Mouse (Mus musculus) macrophage (primary cell): ENCODE measurements at regions not wholly inside any gene's neighbourhood (a gene's known extent, or its start where the extent isn't known, plus 50 kb on each side); places are given as distances from the start of the nearest gene placed in this dataset.
A peak's percentile ranks its signal among the peaks of the same experiment; 100 is the strongest.

Source experiments
- H3K27ac ChIP-seq: fragments of 350-480 bp; formaldehyde crosslinking; 2 replicates; pipeline ENCODE4 v1.9.0; 2021
- H3K36me3 ChIP-seq: fragments of 350-480 bp; formaldehyde crosslinking; 2 replicates; pipeline ENCODE4 v1.9.0; 2021; ENCODE audit errors: inconsistent target
- H3K4me3 ChIP-seq: fragments of 350-480 bp; formaldehyde crosslinking; 2 replicates; pipeline ENCODE4 v1.9.0; 2021; ENCODE audit errors: inconsistent target
- H3K79me2 ChIP-seq: fragments of 350-480 bp; formaldehyde crosslinking; 2 replicates; pipeline ENCODE4 v1.9.0; 2021; ENCODE audit errors: inconsistent target
- WGBS: methylation state at CpG from one replicate; pipeline ENCODE4 v1.1.7; 2026; ENCODE audit warnings: inconsistent platforms; ENCODE audit not compliant: missing documents; 5-methylcytosine and 5-hydroxymethylcytosine counted together

DNA sequence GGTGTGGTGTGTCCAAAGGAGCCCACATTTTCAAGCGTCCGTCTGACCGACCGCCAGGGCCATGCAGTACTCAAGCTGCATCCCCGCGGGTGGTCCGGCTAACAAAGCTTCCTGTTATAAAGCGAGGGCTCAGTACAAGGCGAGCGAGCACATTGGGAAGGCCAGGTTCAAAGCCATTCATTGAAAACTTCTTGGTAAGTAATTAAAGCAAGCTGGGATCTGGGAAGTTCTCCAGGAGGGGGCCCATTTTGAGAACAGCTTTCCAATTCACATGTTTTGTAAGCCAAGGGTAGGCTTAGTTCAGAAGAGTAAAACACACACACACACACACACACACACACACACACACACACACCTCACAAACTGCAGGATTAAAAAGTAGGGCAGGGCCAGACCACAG, 57.3 kb upstream of the Prep start:
- no peaks in the 10 kb centered on the region for H3K36me3 ChIP-seq
- H3K4me3 ChIP-seq: no peak overlapping the region
- no peak overlapping the region for H3K27ac ChIP-seq
- no peaks in the 10 kb centered on the region for H3K79me2 ChIP-seq
- WGBS: 94% methylated on average over 10 of the region's 10 CpGs

GRCm38 (mm10) chr10:45009235-45009634, 57.8 kb upstream of the Prep start:
- Histone ChIP-seq H3K27ac (no peak overlapping the region), H3K79me2 (no peaks in the 10 kb centered on the region), H3K36me3 (no peaks in the 10 kb centered on the region), H3K4me3 (no peak overlapping the region)
- WGBS: 95% methylated on average over 1 of the region's 1 CpGs

- Histone ChIP-seq H3K27ac (no peak overlapping the region), H3K4me3 (no peak overlapping the region), H3K36me3 (no peaks in the 10 kb centered on the region), H3K79me2 (no peaks in the 10 kb centered on the region)
- WGBS: 83% methylated on average over 9 of the region's 9 CpGs
Measured at GRCm38 (mm10) chr10:45004037-45004653, 62.9 kb upstream of the Prep start.

- Histone ChIP-seq H3K4me3 (no peak overlapping the region), H3K79me2 (no peaks in the 10 kb centered on the region), H3K27ac (no peak overlapping the region), H3K36me3 (no peaks in the 10 kb centered on the region)
- 23% methylated on average over 2 of the region's 2 CpGs for whole genome bisulfite sequencing
Measured at GRCm38 (mm10) chr10:45003344-45003681, 63.7 kb upstream of the Prep start.

DNA sequence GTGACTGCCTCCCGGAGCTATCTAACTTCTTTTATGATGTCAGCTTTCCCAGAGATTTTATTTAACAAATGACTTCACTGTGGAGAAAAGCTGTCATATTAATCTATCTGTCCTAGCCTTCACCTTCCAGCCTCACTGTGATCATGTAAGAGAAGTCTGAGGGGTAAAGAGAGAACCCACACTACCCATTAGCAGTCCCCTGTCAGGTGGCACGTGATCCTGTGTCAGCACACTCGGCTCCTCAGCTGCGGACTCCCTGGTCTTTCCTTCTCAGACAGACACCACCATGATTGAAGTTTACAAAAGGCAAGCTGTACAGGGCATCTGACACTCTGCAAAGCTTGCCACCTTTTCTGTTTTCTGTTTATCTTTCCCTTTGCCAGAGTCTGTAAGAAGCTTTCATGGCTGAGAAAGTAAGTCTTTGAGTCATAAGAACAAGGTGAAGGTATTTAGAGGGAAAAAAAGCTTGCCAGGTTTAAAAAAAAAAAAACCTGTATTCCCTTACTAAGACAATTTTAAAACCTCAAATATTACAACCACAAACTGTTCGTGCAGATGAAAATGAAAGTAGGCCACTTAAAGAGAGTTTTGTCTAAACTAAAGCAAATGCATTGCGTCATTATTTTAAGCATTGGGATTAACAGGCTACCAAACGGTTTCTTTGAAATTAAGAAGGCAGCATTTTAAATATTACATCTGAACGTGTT, 64.2 kb upstream of the Prep start:
- H3K4me3 ChIP-seq: no peak overlapping the region
- H3K27ac ChIP-seq: no peak overlapping the region
- WGBS: 25% methylated on average over 8 of the region's 8 CpGs
- H3K79me2 ChIP-seq: no peaks in the 10 kb centered on the region
- H3K36me3 ChIP-seq: no peaks in the 10 kb centered on the region

DNA sequence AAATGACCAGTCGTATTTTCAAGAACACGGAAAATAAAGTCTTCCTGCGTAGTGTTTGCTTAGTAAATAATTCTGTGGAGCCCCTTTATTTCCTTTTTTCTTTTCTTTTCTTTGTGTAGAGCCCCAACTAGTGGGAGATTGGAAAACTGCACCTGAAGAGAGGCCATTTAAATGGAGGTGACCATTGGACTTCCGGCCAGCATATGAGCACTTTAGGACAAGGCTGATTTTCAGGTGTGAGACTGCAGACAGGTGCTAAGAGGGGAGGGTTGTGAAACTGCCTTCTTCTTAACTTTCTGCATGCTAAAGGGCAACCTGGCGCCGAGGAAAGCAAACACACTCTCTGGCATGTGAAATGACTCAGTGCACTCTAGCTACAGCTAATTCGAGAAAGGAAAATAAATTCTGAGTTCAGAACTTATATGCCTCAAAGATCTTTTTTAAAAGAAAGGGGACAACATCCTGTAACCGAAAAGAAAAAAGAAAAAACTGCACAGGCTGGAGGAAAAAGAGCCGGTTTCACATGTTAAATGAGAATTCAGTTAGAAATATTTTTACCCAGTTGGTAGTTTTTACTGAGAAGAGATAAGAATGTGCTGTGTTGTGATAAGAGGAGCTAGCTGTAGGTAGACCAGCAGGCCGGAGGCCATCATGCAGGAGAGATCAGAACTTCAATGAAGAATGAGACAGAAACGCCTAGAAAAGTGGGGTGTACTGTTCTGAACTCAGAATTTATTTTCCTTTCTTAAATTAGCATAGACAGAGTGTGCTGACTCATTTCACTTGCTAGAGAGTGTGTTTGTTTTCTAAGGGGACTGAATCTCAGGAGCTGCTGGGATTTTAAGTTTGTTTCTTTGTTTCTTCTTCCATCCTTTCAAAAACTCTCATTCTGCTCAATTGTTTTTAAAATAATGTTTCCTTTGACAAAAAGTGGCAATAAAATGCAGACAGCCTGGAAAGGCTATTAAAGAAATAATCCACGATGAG, 65.8 kb upstream of the Prep start:
- H3K4me3 ChIP-seq: peak overlapping the region; percentile 20; the same call in 1 of the 2 replicates
- H3K36me3 ChIP-seq: no peaks in the 10 kb centered on the region
- H3K79me2 ChIP-seq: no peaks in the 10 kb centered on the region
- 53% methylated on average over 12 of the region's 12 CpGs for WGBS
- no peak overlapping the region for H3K27ac ChIP-seq

GRCm38 (mm10) chr10:45000027-45000840, 66.8 kb upstream of the Prep start:
- H3K27ac ChIP-seq: no peak overlapping the region
- H3K4me3 ChIP-seq: peak overlapping the region; percentile 20; the same call in 1 of the 2 replicates
- no peaks in the 10 kb centered on the region for H3K79me2 ChIP-seq
- WGBS: 43% methylated on average over 18 of the region's 18 CpGs
- no peaks in the 10 kb centered on the region for H3K36me3 ChIP-seq

DNA sequence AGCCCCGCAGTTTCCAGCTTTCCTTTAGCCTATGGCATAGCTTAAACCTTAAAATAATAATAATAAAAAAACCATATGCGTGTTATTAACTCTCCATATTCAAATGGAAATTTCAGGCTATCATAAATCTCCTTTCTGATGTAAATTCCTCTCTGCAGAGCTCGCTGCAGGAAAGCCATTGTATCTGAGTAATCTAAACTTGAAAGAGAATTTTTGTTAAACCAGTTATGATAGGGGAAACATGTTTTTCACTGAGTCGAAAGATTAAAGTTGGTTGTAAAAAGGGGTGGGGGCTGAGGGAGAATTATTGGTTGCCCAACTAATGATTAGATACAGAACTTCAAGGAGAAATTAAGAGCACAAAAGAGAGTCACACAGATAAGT, 69.1 kb upstream of the Prep start:
- H3K27ac ChIP-seq: no peak overlapping the region
- 31% methylated on average over 4 of the region's 4 CpGs for WGBS
- no peak overlapping the region for H3K4me3 ChIP-seq
- no peaks in the 10 kb centered on the region for H3K79me2 ChIP-seq
- no peaks in the 10 kb centered on the region for H3K36me3 ChIP-seq

- H3K27ac ChIP-seq: no peak overlapping the region
- WGBS: 31% methylated on average over 13 of the region's 14 CpGs
- H3K4me3 ChIP-seq: no peak overlapping the region
- no peaks in the 10 kb centered on the region for H3K79me2 ChIP-seq
- no peaks in the 10 kb centered on the region for H3K36me3 ChIP-seq
Measured at GRCm38 (mm10) chr10:44997184-44997905, 69.7 kb upstream of the Prep start.

- no peak overlapping the region for H3K4me3 ChIP-seq
- H3K36me3 ChIP-seq: no peaks in the 10 kb centered on the region
- H3K79me2 ChIP-seq: no peaks in the 10 kb centered on the region
- 86% methylated on average over 6 of the region's 6 CpGs for WGBS
- no peak overlapping the region for H3K27ac ChIP-seq
Measured at GRCm38 (mm10) chr10:44995756-44996155, 71.2 kb upstream of the Prep start.

- WGBS: 92% methylated on average over 17 of the region's 17 CpGs
- Histone ChIP-seq H3K79me2 (no peaks in the 10 kb centered on the region), H3K4me3 (no peak overlapping the region), H3K27ac (no peak overlapping the region), H3K36me3 (no peaks in the 10 kb centered on the region)
Measured at GRCm38 (mm10) chr10:44994385-44995281, 72.4 kb upstream of the Prep start.

DNA sequence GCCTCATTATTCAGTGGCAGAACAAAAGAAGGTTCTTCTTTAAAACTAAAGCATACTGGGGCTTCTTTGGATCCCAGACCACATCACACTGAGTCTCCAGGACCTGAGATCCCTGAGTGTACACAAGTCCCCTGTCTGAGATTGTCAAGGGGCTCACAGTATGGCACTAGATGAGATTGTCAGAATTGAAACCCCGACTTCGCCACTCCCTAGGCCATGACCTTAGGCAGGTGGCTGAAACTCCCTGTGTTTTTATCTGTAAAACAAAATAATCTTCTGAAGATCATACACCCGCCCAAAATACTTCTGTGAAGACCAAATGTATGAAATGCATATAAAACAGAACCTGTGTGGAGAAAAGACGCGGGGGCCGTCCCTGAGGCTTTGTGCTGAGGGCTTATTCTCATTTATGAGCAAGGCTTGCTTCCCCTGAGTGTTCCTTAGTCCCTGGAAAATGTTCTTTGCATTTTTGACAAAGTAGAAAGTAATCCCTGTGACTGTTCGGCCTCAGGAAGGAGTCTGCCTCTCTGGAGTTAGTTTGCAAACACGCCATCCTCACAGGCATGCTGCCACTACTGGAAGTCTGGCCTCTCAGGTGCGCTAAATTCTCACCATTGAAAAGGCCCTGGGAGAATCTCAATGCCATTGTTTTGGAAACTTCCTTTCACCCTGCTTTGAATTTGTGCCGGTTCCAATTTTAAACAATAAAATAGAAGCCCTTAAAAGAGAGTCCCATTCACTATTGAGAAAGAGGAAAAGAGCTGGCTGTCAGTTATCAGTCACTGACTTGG, 73.3 kb upstream of the Prep start:
- H3K79me2 ChIP-seq: no peaks in the 10 kb centered on the region
- H3K36me3 ChIP-seq: no peaks in the 10 kb centered on the region
- H3K4me3 ChIP-seq: no peak overlapping the region
- H3K27ac ChIP-seq: no peak overlapping the region
- WGBS: 89% methylated on average over 10 of the region's 10 CpGs
